Mouse (Mus musculus): ENCODE measurements around the gene Aven. TPM values are rescaled to one million over a fixed set of nuclear protein-coding genes. Genes with fewer than 3 reads are reported as not detected.

Aven gene
- polyA plus RNA-seq, 1 experiment from 2014 or later, result 10.0 TPM

GRCm38 (mm10) chr2:112492431-112492855 is 321 bp upstream of the Aven start:
- DNase-seq (ENCODE audit: low spot score) (peak; percentile 28), ATAC-seq (replicated peaks; ENCODE audit: insufficient number of reproducible peaks, low FRiP score, low TSS enrichment, low read depth) (peak; percentile 4; the same call in 1 of the 2 replicates)
- 6% methylated on average over 9 of the region's 9 CpGs for WGBS

GRCm38 (mm10) chr2:112493539-112494260 is 936 bp downstream of the Aven start:
- H3K4me1 ChIP-seq (ENCODE audit: control insufficient read depth, insufficient read depth, low read length), result no peaks in the 10 kb centered on the region; the same call in 1 of the 2 replicates
- no peaks in the 10 kb centered on the region for H3K27me3 ChIP-seq (ENCODE audit: control insufficient read depth, insufficient read depth, low read length)
- H3K4me3 ChIP-seq (ENCODE audit: low read depth, low read length), result peak overlapping the region; percentile 71
- ATAC-seq (replicated peaks; ENCODE audit: insufficient number of reproducible peaks, low FRiP score, low TSS enrichment, low read depth) (no peak; the same call in 1 of the 2 replicates), DNase-seq (ENCODE audit: low spot score) (peak; percentile 14)
- peak overlapping the region; percentile 99 for H3K27ac ChIP-seq (replicated peaks; ENCODE audit: low read depth, low read length)
- WGBS, result 42% methylated on average over 11 of the region's 11 CpGs
- peak overlapping the region; percentile 75 for H3K4me2 ChIP-seq (ENCODE audit: low read depth, low read length)
- H3K9me3 ChIP-seq (replicated peaks; ENCODE audit: control insufficient read depth, low read length), result no peaks in the 10 kb centered on the region
- no peaks in the 10 kb centered on the region for H3K36me3 ChIP-seq (replicated peaks; ENCODE audit: control insufficient read depth, insufficient read depth, low read depth, low read length)
- H3K9ac ChIP-seq (replicated peaks; ENCODE audit: low read length), result peak overlapping the region; percentile 99

More at GRCm38 (mm10) chr2:112492431-112492855, 321 bp upstream of the Aven start:
- peak overlapping the region; percentile 75 for H3K4me2 ChIP-seq (ENCODE audit: low read depth, low read length)
- H3K4me3 ChIP-seq (ENCODE audit: low read depth, low read length), result peak overlapping the region; percentile 71
- H3K27me3 ChIP-seq (ENCODE audit: control insufficient read depth, insufficient read depth, low read length), result no peaks in the 10 kb centered on the region
- H3K9ac ChIP-seq (replicated peaks; ENCODE audit: low read length), result peak overlapping the region; percentile 99
- H3K4me1 ChIP-seq (ENCODE audit: control insufficient read depth, insufficient read depth, low read length), result no peaks in the 10 kb centered on the region; the same call in 1 of the 2 replicates
- no peaks in the 10 kb centered on the region for H3K9me3 ChIP-seq (replicated peaks; ENCODE audit: control insufficient read depth, low read length)
- H3K36me3 ChIP-seq (replicated peaks; ENCODE audit: control insufficient read depth, insufficient read depth, low read depth, low read length), result no peaks in the 10 kb centered on the region
- H3K27ac ChIP-seq (replicated peaks; ENCODE audit: low read depth, low read length), result peak overlapping the region; percentile 99

- Histone ChIP-seq H3K4me3 (ENCODE audit: low read depth, low read length) (no peak overlapping the region), H3K4me2 (ENCODE audit: low read depth, low read length) (no peak overlapping the region), H3K27me3 (ENCODE audit: control insufficient read depth, insufficient read depth, low read length) (no peaks in the 10 kb centered on the region), H3K4me1 (ENCODE audit: control insufficient read depth, insufficient read depth, low read length) (no peaks in the 10 kb centered on the region; the same call in 1 of the 2 replicates), H3K9me3 (replicated peaks; ENCODE audit: control insufficient read depth, low read length) (no peaks in the 10 kb centered on the region), H3K9ac (replicated peaks; ENCODE audit: low read length) (no peak overlapping the region), H3K36me3 (replicated peaks; ENCODE audit: control insufficient read depth, insufficient read depth, low read depth, low read length) (no peaks in the 10 kb centered on the region), H3K27ac (replicated peaks; ENCODE audit: low read depth, low read length) (no peak overlapping the region)
- WGBS, result 70% methylated on average over 7 of the region's 7 CpGs
- ATAC-seq (replicated peaks; ENCODE audit: insufficient number of reproducible peaks, low FRiP score, low TSS enrichment, low read depth) (no peak), DNase-seq (ENCODE audit: low spot score) (no peak)
Observed at GRCm38 (mm10) chr2:112497851-112498250, 5.1 kb downstream of the Aven start.

GRCm38 (mm10) chr2:112501209-112501608 is 8.4 kb downstream of the Aven start:
- DNase-seq (ENCODE audit: low spot score) (peak; percentile 81), ATAC-seq (replicated peaks; ENCODE audit: insufficient number of reproducible peaks, low FRiP score, low TSS enrichment, low read depth) (peak; percentile 87)
- H3K9me3 ChIP-seq (replicated peaks; ENCODE audit: control insufficient read depth, low read length), result no peaks in the 10 kb centered on the region
- H3K4me3 ChIP-seq (ENCODE audit: low read depth, low read length), result no peak overlapping the region
- H3K4me1 ChIP-seq (ENCODE audit: control insufficient read depth, insufficient read depth, low read length), result no peaks in the 10 kb centered on the region
- H3K27ac ChIP-seq (replicated peaks; ENCODE audit: low read depth, low read length), result no peak overlapping the region
- WGBS, result 5% methylated on average over 6 of the region's 6 CpGs
- no peaks in the 10 kb centered on the region for H3K36me3 ChIP-seq (replicated peaks; ENCODE audit: control insufficient read depth, insufficient read depth, low read depth, low read length)
- no peak overlapping the region for H3K4me2 ChIP-seq (ENCODE audit: low read depth, low read length)
- no peak overlapping the region for H3K9ac ChIP-seq (replicated peaks; ENCODE audit: low read length)
- no peaks in the 10 kb centered on the region for H3K27me3 ChIP-seq (ENCODE audit: control insufficient read depth, insufficient read depth, low read length)

- H3K9me3 ChIP-seq (replicated peaks; ENCODE audit: control insufficient read depth, low read length), result no peaks in the 10 kb centered on the region
Observed at GRCm38 (mm10) chr2:112503978-112504377, 11.2 kb downstream of the Aven start.

GRCm38 (mm10) chr2:112506841-112507435 is 14.2 kb downstream of the Aven start:
- Histone ChIP-seq H3K4me1 (ENCODE audit: control insufficient read depth, insufficient read depth, low read length) (no peaks in the 10 kb centered on the region), H3K27me3 (ENCODE audit: control insufficient read depth, insufficient read depth, low read length) (no peaks in the 10 kb centered on the region), H3K9ac (replicated peaks; ENCODE audit: low read length) (no peak overlapping the region), H3K9me3 (replicated peaks; ENCODE audit: control insufficient read depth, low read length) (no peaks in the 10 kb centered on the region), H3K36me3 (replicated peaks; ENCODE audit: control insufficient read depth, insufficient read depth, low read depth, low read length) (no peaks in the 10 kb centered on the region), H3K27ac (replicated peaks; ENCODE audit: low read depth, low read length) (no peak overlapping the region), H3K4me3 (ENCODE audit: low read depth, low read length) (no peak overlapping the region), H3K4me2 (ENCODE audit: low read depth, low read length) (no peak overlapping the region)
- no peak for DNase-seq (ENCODE audit: low spot score)
- WGBS, result 76% methylated on average over 5 of the region's 5 CpGs
- no peak for ATAC-seq (replicated peaks; ENCODE audit: insufficient number of reproducible peaks, low FRiP score, low TSS enrichment, low read depth)

More at GRCm38 (mm10) chr2:112503978-112504377, 11.2 kb downstream of the Aven start:
- no peak overlapping the region for H3K27ac ChIP-seq (replicated peaks; ENCODE audit: low read depth, low read length)
- H3K4me3 ChIP-seq (ENCODE audit: low read depth, low read length), result no peak overlapping the region
- DNase-seq (ENCODE audit: low spot score), result no peak
- no peak overlapping the region for H3K9ac ChIP-seq (replicated peaks; ENCODE audit: low read length)
- no peak overlapping the region for H3K4me2 ChIP-seq (ENCODE audit: low read depth, low read length)
- ATAC-seq (replicated peaks; ENCODE audit: insufficient number of reproducible peaks, low FRiP score, low TSS enrichment, low read depth), result no peak
- H3K36me3 ChIP-seq (replicated peaks; ENCODE audit: control insufficient read depth, insufficient read depth, low read depth, low read length), result no peaks in the 10 kb centered on the region
- H3K4me1 ChIP-seq (ENCODE audit: control insufficient read depth, insufficient read depth, low read length), result no peaks in the 10 kb centered on the region
- H3K27me3 ChIP-seq (ENCODE audit: control insufficient read depth, insufficient read depth, low read length), result no peaks in the 10 kb centered on the region
- WGBS, result 88% methylated on average over 6 of the region's 6 CpGs

- no peaks in the 10 kb centered on the region for H3K9me3 ChIP-seq (replicated peaks; ENCODE audit: control insufficient read depth, low read length)
Observed at GRCm38 (mm10) chr2:112507444-112507843, 14.7 kb downstream of the Aven start.

GRCm38 (mm10) chr2:112510140-112510539 is 17.4 kb downstream of the Aven start:
- no peak overlapping the region for H3K27ac ChIP-seq (replicated peaks; ENCODE audit: low read depth, low read length)
- H3K9me3 ChIP-seq (replicated peaks; ENCODE audit: control insufficient read depth, low read length), result no peaks in the 10 kb centered on the region
- no peak overlapping the region for H3K4me3 ChIP-seq (ENCODE audit: low read depth, low read length)
- H3K9ac ChIP-seq (replicated peaks; ENCODE audit: low read length), result no peak overlapping the region
- no peaks in the 10 kb centered on the region for H3K27me3 ChIP-seq (ENCODE audit: control insufficient read depth, insufficient read depth, low read length)
- H3K4me1 ChIP-seq (ENCODE audit: control insufficient read depth, insufficient read depth, low read length), result no peaks in the 10 kb centered on the region
- no peaks in the 10 kb centered on the region for H3K36me3 ChIP-seq (replicated peaks; ENCODE audit: control insufficient read depth, insufficient read depth, low read depth, low read length)
- ATAC-seq (replicated peaks; ENCODE audit: insufficient number of reproducible peaks, low FRiP score, low TSS enrichment, low read depth), result no peak
- no peak overlapping the region for H3K4me2 ChIP-seq (ENCODE audit: low read depth, low read length)
- 90% methylated on average over 4 of the region's 4 CpGs for WGBS
- no peak for DNase-seq (ENCODE audit: low spot score)

More at GRCm38 (mm10) chr2:112507444-112507843, 14.7 kb downstream of the Aven start:
- H3K36me3 ChIP-seq (replicated peaks; ENCODE audit: control insufficient read depth, insufficient read depth, low read depth, low read length), result no peaks in the 10 kb centered on the region
- WGBS, result 92% methylated on average over 1 of the region's 1 CpGs
- no peak for ATAC-seq (replicated peaks; ENCODE audit: insufficient number of reproducible peaks, low FRiP score, low TSS enrichment, low read depth)
- H3K4me3 ChIP-seq (ENCODE audit: low read depth, low read length), result no peak overlapping the region
- no peaks in the 10 kb centered on the region for H3K4me1 ChIP-seq (ENCODE audit: control insufficient read depth, insufficient read depth, low read length)
- H3K27ac ChIP-seq (replicated peaks; ENCODE audit: low read depth, low read length), result no peak overlapping the region
- no peaks in the 10 kb centered on the region for H3K27me3 ChIP-seq (ENCODE audit: control insufficient read depth, insufficient read depth, low read length)
- no peak overlapping the region for H3K9ac ChIP-seq (replicated peaks; ENCODE audit: low read length)
- no peak overlapping the region for H3K4me2 ChIP-seq (ENCODE audit: low read depth, low read length)
- no peak for DNase-seq (ENCODE audit: low spot score)
